Mouse (Mus musculus) mouse trophoblast stem cell (cell line): ENCODE measurements around the gene Gdap1l1.
"Not testable (repeated sequence)": the region's sequence is repeated elsewhere in the genome, so short reads cannot be mapped to it uniquely, and the experiment has no call there.

Experiments
- in situ Hi-C, 2 experiments: fragments of 300-500 bp; cut with MseI, MboI; formaldehyde crosslinking; loops; 2 replicates in 1 of 2; 3 replicates in 1 of 2; pipeline ENCODE4 v1.15.1; 2025

Gdap1l1 gene

DNA sequence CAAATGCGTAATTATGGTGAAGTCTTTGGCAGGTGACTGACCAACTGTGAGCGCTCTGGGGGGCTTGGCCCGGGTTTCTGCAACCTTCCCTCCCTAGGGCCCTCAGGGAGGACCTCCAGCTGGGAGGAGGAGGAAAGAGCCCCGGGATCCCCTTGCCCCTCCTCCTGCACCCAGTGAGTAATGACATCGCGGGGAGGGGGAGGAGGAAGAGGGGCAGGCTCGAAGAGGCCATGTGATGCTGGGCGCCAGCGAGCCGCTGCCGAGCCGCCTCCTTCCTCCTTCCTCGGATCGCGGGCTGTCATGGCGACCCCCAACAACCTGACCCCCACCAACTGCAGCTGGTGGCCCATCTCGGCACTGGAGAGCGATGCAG, at the start of gene Gdap1l1:
Gdap1l1 (plus strand) TSS at position 231 of the 373 bp plus-strand sequence.
- in situ Hi-C loops, result no loop called here

DNA sequence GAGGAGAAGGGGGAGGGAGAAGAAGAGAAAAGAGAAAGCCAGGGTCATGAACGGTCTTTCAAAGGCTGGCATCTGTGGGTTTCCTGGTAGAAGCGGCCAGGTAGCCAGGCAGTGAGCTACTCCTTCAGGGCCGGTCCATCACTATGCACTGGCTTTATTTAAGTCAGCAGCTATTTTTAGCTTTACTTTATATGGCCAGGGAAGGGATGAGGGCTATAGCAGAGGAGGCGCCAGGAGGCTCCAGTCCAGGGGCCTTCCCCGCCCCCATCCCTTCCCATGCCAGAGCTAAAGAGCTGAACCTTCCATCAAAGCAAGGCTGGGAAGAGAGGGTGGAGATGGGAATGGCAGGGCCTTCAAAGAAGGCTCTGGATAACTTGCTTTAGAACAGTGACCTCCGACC, 45.8 kb upstream of the Gdap1l1 start:
- in situ Hi-C loops, result no loop called here

DNA sequence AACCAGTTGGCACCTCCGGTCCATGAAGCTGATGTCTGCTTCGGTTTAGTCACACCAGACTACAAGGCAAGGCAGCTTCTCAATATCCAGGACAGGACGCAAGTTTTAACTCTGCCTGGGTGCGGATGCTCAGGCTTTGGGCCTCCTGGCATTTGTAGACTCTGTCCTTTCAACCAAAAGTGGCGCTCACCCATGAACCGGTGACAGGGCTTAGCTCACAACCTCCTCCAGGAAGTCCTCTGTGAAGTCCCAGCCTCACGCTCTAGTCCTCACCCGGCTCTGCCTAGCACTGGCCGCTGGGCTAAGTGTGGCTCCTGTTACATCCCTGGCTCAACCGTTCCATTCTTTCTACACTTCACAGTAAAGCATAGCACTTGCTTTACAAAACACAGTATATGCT, 45.0 kb upstream of the Gdap1l1 start:
- in situ Hi-C loops, result no loop called here

DNA sequence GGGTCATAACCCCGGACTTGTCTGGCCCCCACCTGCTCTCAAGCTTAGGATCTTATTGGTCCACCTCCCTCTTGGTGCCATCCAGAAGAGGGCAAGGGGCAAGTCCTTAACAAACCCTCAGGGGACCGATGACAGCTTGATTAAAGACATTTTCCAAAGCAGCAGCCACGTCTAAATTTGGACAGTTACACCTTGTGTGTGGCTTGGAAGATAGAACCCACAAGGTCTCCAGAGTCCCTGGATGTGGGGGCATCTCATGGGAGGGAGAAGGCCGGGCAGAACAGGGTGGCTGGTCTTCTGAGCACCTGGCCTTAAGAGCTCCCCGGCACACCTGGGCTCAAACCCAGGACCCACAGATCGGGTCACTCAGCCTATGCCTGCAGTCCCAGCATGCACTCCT, 44.3 kb upstream of the Gdap1l1 start:
- in situ Hi-C loops, result no loop called here

DNA sequence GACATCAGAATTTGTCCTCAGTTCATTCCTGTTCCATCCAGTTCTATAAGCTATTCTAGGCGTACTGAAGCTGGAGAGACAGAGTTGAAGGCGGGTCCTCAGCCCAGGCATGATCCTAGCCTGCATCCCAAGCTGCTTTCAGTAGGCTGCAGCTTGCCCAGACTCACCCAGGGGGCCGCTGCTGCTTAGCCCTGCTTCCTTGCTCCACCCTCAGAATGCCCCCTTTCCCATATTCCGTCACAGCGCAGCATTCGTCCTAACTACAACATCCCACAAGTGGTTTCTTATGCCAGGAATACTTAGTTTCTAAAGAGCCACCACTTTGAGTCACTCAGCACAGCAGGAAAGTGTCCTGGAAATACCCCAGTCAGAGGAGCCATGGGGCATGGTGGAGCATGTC, 43.3 kb upstream of the Gdap1l1 start:
- in situ Hi-C loops, result no loop called here

DNA sequence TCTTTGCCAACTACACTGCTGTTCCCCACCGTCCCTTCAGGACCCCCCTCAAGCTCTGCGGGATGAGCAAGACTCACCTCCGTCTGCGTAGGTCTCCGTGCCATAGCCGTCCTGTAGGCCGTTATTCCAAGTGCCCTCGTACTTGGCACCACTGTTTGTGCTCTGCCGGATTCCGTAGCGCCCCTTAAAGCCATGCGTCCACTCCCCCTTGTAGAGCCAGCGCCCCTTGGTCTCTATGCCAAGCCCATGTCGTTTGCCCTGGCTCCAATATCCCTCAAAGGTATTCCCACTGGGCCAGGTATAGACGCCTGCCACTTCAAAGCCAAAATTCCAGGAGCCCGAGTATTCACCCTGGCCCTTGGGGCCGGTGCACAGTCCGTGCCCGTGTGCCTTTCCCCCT, 41.2 kb upstream of the Gdap1l1 start:
- in situ Hi-C loops, result no loop called here

DNA sequence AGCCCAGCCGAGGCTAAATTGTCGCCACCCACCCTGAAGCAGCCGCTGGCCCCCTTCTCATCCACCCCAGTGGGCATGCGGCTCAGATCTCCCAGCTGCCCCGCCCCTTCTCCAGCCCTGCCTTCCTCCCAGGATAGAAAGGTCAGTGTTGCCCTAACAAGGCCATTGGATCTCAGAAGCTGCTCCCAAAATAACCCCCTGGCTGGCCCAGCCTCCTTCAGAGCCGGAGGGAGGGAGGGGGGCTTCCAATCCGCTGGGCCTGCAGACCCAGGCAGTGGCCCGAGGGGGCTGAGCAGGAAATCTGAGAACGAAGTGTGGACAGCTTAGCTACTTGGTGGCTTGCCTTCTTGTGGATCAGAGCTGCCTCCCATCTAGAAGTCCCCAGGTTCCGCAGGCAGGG, 40.4 kb upstream of the Gdap1l1 start, which contains the start of gene Jph2:
Jph2 (minus strand) TSS at position 89 of the 400 bp plus-strand sequence.
- in situ Hi-C loops, result no loop called here

DNA sequence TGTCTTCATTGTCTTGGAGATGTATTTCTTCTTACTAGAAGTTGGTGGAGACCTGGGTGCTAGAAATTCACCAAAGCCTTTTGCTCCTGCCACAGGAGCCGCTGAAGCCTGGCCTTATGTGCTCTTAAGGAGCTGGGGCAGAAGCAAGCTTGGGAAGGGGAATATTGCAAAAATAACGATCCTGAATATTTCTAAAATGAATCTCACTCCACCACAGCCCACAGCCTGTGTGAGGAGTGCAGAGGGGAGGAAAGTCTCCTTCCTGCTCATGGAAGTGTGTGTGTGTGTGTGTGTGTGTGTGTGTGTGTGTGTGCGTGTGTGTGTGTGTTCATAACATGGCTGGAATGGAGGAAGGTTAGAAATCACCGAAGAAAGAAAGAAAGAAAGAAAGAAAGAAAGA, 39.5 kb upstream of the Gdap1l1 start:
- in situ Hi-C loops, result no loop called here

DNA sequence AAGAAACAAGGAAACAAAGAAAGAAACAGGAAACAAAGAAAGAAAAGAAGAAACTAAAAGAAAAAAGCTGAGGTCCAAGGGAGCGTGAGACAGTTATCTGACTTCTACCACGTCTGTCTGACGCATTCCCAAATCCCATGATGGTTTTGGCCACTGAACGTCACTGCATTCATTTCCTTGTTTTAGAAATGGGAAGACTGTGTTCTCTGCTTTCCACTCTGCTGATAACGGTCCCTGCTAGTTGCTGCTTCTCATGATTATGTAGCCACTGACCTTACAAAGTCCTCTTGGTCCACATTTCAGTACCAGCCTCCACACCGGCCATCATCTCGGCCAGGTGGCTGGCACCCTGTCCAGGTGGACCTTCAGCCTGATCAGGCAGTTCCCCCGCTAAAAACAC, 39.1 kb upstream of the Gdap1l1 start:
- in situ Hi-C loops, result no loop called here

DNA sequence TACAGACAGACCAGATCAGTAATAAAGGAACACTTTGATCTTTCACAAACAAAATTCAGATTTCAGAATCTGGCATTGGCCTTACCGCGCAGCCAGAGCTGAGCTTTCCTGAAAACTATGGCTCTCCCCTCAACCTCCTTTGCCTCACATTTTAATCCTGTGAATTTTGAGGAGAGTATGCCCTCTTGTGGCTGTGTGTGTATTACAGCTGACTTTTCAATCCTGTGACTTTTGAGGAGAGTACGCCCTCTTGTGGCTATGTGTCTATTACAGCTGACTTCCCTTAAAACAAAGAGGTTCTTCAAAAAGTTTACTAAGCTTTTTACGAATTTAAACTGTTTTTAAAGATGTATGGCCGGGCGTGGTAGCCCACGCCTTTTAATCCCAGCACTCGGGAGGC, 37.1 kb upstream of the Gdap1l1 start:
- in situ Hi-C loops, result loop anchor here (5.0 kb wide), 1 partner anchor 59 kb away; no protein-coding TSS in a partner anchor

DNA sequence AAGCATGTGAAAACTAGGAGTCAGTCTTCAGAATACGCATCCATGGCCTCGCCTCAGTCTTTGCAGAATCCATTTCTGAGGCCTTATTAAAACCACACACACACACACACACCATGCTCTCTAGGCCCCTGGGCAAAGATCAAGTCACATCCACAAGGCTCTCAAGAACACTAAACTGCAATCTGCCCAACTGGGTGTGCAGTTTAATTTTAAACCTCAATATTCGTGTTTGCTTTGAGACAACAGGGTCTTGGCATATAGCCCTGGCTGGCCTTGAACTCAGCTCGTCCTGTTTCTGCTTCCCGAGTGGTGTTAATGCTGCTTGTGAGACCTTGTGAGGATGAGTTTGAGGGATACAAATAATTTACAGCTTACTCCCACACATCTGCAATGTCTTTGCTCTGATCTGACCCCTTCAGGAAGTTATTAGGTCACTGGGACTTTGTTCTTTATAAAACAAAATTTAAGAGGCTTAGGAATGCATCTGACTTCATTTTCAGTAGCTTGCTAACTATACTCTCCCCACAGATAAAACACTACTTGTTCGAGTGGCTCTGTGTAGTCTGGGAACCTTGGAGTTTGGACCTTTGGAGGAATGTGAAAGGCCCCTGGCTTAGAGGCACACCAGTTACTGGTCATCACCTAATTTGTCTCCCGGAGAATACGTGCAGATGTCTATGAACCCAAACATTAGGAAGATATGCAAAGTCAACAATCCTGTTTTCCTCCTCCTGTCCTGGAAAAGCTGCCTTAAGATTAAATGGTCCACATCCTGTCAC, 34.0 kb upstream of the Gdap1l1 start:
- in situ Hi-C loops, result loop anchor here (5.0 kb wide), 1 partner anchor 62 kb away; no protein-coding TSS in a partner anchor

DNA sequence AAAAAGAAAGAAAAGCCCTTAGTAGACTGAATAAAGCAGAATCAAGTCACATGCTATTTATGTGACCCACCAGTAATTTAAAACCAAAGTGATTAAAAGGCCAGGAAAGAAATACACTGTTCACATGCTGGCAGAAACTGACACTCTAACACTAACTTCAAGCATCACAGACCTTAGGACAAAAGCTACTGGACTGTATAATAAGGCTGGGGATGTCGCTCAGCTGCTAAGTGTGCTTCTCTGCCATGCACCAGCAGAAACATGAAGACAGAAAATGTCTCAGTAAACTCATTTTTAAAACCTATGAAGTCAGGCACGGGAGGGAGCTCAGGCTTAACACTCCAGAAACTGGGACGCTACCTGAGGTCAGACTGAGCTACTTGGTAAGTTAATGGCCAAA, 28.1 kb upstream of the Gdap1l1 start:
- in situ Hi-C loops, result no loop called here

DNA sequence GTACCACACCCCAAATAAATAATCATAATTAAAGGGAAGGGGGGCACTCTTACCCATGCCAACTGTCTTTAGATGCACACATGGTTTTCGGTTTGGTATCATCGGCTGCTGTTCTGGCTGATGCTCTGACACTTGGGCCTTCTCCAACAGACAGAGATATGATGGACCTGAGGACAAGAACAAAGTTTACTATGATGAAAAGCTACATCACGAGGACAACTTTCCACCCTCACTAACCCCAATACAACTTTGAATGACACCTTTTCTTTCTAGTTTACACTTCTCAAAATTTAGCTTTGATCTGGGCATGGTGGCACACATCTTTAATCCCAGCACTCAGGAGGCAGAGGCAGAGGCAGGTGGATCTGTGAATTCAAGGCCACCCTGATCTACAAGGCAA, 26.9 kb upstream of the Gdap1l1 start:
- in situ Hi-C loops, result not testable (repeated sequence)

DNA sequence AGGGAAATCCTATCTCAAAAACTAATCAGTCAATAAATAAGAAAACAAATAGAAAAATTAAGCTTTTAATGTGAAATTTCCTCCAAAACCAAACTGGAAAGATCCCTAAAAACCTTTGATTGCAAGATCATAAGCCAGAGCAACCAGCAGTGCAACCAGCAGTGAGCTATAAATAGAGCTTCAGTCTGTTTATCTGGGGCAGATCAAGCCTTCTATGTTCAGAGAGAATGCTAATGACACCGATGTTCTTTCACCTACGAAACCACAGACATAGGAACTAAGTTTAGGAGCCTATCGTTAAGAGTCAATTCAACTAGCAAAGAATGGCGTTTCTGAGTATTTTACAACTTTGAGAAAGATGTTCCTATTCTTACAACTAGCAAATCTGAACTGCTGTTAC, 26.4 kb upstream of the Gdap1l1 start:
- in situ Hi-C loops, result no loop called here

DNA sequence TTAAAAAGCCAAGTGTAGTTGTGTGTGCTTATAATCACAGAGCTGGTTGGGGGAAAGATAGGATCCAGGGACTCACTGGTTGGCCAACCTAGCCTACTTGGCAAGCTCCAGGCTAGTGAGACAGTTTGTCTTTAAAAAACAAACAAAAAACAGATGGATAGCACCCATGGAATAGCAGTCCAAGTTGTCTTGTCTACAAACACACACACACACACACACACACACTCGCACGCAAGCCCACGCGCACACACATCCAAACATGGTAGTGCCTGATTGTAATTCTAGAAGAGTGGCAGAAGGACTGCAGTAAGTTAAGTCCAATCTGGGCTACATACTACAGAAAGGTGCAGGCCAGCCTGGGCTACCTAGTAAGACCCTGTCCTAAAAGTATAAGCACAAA, 25.9 kb upstream of the Gdap1l1 start:
- in situ Hi-C loops, result no loop called here

DNA sequence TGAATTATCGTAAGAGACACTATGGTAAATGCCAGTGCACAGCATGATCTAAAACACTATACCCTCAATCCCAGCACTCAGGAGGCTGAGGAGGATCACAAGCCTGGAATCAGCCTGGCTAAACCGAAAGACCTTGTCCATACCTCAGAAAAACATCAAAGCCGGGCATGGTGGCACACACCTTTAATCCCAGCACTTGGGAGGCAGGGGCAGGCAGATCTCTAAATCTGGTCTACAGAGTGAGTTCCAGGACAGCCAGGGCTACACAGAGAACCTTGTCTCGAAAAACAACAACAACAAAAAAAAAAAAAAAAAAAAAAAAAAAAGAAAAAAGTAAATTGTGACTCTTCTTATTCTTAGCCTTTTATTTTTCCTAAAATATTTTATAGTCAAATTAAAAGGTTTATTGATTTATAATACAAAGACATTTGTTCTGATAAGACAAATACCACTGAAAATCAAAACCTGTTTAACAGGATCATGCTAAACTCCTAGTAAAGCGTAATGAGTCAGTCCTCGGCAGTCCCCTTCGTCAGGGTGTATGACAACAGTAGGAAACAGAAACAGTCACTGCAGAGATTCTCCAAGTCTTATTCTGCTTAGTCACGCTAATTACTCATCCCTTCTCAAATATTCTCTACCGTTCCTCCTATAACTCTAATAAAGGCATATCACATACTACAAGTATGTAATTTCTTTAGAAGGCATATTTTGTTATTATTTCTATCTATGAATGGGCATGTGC, 25.3 kb upstream of the Gdap1l1 start:
- in situ Hi-C loops, result no loop called here

DNA sequence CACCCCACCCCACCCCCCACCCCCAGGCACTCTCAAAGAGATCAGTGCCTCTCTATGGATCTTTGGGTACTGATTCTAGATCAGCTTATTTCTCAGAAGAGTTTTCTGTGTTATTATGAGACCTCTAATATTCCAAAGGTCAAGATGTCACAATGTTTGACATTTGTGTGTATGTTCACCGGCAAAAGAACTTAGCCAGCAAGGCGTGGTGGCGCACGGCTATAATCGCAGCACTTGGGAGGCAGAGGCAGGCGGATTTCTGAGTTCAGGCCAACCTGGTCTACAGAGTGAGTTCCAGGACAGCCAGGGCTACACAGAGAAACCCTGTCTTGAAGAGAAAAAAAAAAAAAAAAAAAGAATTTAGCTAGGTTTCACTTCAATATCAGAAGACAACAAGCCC, 21.2 kb upstream of the Gdap1l1 start:
- in situ Hi-C loops, result no loop called here

DNA sequence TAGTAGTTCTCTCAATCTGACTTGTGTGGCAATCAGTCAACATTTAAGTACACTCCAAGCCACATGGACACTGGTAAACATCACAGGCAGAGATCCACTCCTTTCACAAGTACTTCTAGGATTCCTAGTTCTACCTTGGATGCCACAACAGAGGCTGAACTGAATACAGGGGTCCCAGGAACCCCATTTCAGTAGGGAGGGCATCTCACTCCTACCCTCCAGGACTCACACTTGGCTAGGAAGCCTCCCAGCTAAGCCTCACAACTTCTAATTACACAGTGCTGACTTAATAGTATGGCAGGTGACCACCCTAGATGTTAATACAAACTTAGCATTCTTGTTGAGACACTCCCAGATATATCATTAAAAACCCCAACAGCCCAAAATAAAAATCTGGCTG, 20.4 kb upstream of the Gdap1l1 start:
- in situ Hi-C loops, result no loop called here

DNA sequence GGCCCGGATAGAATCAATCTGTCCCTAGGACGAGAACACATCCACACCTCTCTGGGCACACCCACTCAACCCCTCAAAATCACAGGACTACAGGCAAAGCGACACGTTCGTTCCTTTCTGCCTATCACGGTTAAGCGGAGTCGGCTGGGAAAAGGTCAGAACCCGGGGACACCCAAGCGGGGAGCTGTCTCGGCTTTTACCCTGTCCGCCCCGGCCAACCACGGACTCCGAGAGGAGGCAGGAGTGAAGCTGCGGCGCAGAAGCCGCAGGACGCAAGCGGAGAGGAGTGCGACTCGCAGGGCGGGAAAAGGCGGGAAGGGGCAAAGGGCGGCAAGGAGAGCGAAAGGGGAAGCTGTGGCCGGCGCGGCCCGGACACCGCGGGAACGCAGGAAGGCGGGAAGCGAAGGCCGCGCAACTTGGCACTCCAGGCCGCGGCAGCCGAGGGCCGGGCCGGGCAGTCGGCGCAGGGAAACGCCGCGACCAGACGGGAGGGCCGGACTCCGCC, 19.4 kb upstream of the Gdap1l1 start:
- in situ Hi-C loops, result no loop called here

DNA sequence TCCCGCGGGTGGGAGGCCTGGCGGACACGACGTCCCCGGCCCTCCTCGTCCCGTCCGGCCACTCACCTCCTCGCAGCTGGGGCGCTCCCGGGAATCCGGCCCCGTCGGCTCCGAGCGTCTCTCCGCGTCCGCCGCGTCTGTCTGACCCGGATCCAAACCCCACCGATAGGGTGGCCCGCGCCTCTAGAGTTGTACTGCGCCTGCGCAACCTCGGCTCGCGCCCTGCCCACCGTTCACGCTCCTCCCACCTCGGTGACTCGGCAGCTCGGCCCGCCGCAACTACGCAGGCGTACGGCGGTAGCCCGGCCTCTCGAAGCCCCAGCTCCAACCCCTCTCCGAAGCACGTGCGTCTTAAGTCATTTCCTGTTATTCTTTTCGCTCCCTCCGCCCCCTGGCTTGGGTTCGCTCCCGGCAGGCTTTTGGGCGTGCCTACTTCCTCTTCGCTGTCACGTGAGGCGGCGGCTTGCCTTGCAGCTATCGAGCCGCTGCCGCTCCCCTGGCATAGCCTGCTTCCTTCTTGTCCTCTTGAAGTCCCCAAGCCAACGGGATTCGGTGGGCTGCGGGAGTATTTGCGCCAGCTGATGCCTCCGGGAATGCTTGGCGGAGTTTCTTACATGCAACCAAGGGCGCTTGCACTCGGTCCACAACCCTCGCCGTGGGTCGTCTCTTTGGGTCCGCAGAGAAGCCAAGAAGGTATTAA, 18.8 kb upstream of the Gdap1l1 start:
- in situ Hi-C loops, result no loop called here

DNA sequence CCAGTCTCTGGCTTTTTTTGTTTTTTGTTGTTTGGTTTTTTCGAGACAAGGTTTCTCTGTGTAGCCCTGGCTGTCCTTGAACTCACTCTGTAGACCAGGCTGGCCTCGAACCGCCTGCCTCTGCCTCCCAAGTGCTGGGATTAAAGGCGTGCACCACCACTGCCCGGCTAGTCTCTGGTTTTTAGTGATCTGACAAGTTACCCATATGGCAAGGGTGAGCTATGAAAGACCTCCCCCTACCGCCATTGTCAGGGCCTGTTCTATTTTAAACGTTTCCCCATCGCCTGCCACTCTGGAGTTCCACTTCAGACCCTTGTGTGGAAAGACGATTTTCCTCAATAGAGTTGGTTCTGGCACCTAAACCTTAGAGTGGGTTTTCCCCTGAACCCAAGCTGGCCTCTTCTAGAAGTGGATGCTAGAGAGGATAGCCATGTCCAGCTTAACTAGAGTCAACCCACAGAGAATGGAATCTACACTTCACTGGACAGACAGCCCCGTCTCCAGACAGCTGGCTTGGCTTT, 17.9 kb upstream of the Gdap1l1 start:
- in situ Hi-C loops, result no loop called here
